Mouse (Mus musculus) CH12.LX (cell line): Measurements from ENCODE around the gene Gm9970. TPM values are rescaled to one million over a fixed set of nuclear protein-coding genes. Genes with fewer than 3 reads are reported as not detected.
A peak's percentile ranks its signal among the peaks of the same experiment; 100 is the strongest.

Experiments
- DNase-seq: peaks from one replicate; pipeline ENCODE4 v3.0.0-alpha.2; 2013; ENCODE audit errors: extremely low read depth
- H3K27ac ChIP-seq: 2 replicates; pipeline ENCODE4 v1.5.1; 2012; ENCODE audit warnings: low read depth, mild to moderate bottlenecking, control low read depth, moderate library complexity; ENCODE audit not compliant: insufficient read depth
- H3K27me3 ChIP-seq: replicated peaks from 2 replicates; pipeline ENCODE3; 2012; ENCODE audit warnings: inconsistent platforms
- H3K36me3 ChIP-seq, 2 experiments: replicated peaks in 1 of 2; 2 replicates each; pipeline versions ENCODE3 to v1.6.1; 2012; ENCODE audit warnings: inconsistent platforms in 1 of 2, low read length in 1 of 2, mild to moderate bottlenecking in 1 of 2, mixed read lengths in 1 of 2, moderate library complexity in 1 of 2; ENCODE audit not compliant: control insufficient read depth in 1 of 2, insufficient read depth in 1 of 2
- H3K4me1 ChIP-seq, 2 experiments: 2 replicates each; pipeline ENCODE4 v1.6.1; 2012; ENCODE audit warnings: inconsistent platforms in 1 of 2, moderate library complexity in 1 of 2; ENCODE audit not compliant: insufficient read depth in 2 of 2, control insufficient read depth in 1 of 2
- H3K4me2 ChIP-seq: 2 replicates; pipeline ENCODE4 v1.6.1; 2012; ENCODE audit warnings: low read depth, mild to moderate bottlenecking, control low read depth; ENCODE audit not compliant: poor library complexity, insufficient read depth, severe bottlenecking
- H3K4me3 ChIP-seq, 3 experiments: fragments of 150-350 bp in 1 of 3; sonication (generic) in 1 of 3; replicated peaks in 1 of 3; 2 replicates each; pipeline versions ENCODE3 to v1.5.1; 2011 to 2012; ENCODE audit warnings: low read depth in 2 of 3, low read length in 2 of 3, mild to moderate bottlenecking in 2 of 3, moderate library complexity in 2 of 3, control low read depth in 1 of 3, improper control_type of control experiment in 1 of 3, inconsistent platforms in 1 of 3, mixed read lengths in 1 of 3; ENCODE audit not compliant: poor library complexity in 1 of 3
- H3K79me2 ChIP-seq: replicated peaks from 2 replicates; pipeline ENCODE4 v1.6.1; 2012; ENCODE audit warnings: mild to moderate bottlenecking, moderate library complexity; ENCODE audit not compliant: control insufficient read depth, poor library complexity, insufficient read depth, severe bottlenecking; ENCODE audit errors: extremely low read depth
- H3K9ac ChIP-seq: 2 replicates; pipeline ENCODE4 v1.6.1; 2012; ENCODE audit warnings: low read depth, mild to moderate bottlenecking, control low read depth, moderate library complexity; ENCODE audit not compliant: insufficient read depth
- H3K9me3 ChIP-seq: replicated peaks from 2 replicates; pipeline ENCODE3; 2012; ENCODE audit warnings: low read length, inconsistent platforms, mixed read lengths
- BHLHE40 ChIP-seq: IDR thresholded peaks from 2 replicates; pipeline ENCODE4 v1.6.1; 2011; ENCODE audit warnings: mild to moderate bottlenecking, low read depth, low read length, improper control_type of control experiment
- CHD1 ChIP-seq: IDR thresholded peaks from 2 replicates; pipeline ENCODE4 v1.6.1; 2012; ENCODE audit warnings: low read depth, low read length, improper control_type of control experiment, inconsistent platforms
- CHD2 ChIP-seq: IDR thresholded peaks from 2 replicates; pipeline ENCODE4 v1.6.1; 2011; ENCODE audit warnings: low read length, improper control_type of control experiment
- CTCF ChIP-seq, 2 experiments: IDR thresholded peaks in 1 of 2; conservative IDR thresholded peaks in 1 of 2; 2 replicates each; pipeline ENCODE4 v1.5.1; 2011 to 2012; ENCODE audit warnings: low read depth in 2 of 2, low read length in 2 of 2, improper control_type of control experiment in 1 of 2, inconsistent platforms in 1 of 2, mild to moderate bottlenecking in 1 of 2, moderate library complexity in 1 of 2
- E2F4 ChIP-seq: IDR thresholded peaks from 2 replicates; pipeline ENCODE4 v1.6.1; 2011; ENCODE audit warnings: low read depth, low read length, improper control_type of control experiment; ENCODE audit not compliant: insufficient replicate concordance
- ELF1 ChIP-seq: IDR thresholded peaks from 2 replicates; pipeline ENCODE4 v1.6.1; 2014; ENCODE audit warnings: low read depth, mild to moderate bottlenecking, inconsistent platforms, low read length, improper control_type of control experiment
- EP300 ChIP-seq: IDR thresholded peaks from 2 replicates; pipeline ENCODE4 v1.6.1; 2011; ENCODE audit warnings: low read length, improper control_type of control experiment
- ETS1 ChIP-seq: conservative IDR thresholded peaks from 2 replicates; pipeline ENCODE4 v1.6.1; 2012; ENCODE audit warnings: low read depth, mild to moderate bottlenecking, inconsistent platforms, low read length, improper control_type of control experiment, moderate library complexity
- GABPA ChIP-seq: IDR thresholded peaks from 2 replicates; pipeline ENCODE4 v1.6.1; 2012; ENCODE audit warnings: low read depth, low read length, improper control_type of control experiment, inconsistent platforms; ENCODE audit not compliant: insufficient replicate concordance
- HCFC1 ChIP-seq: IDR thresholded peaks from 2 replicates; pipeline ENCODE4 v1.6.1; 2012; ENCODE audit warnings: low read depth, mild to moderate bottlenecking, inconsistent platforms, low read length, improper control_type of control experiment
- IRF4 ChIP-seq: IDR thresholded peaks from 2 replicates; pipeline ENCODE4 v1.6.1; 2014; ENCODE audit warnings: low read depth, mild to moderate bottlenecking, inconsistent platforms, low read length, improper control_type of control experiment
- JUN ChIP-seq: IDR thresholded peaks from 2 replicates; pipeline ENCODE4 v1.6.1; 2011; ENCODE audit warnings: low read depth, mild to moderate bottlenecking, low read length, improper control_type of control experiment, moderate library complexity; ENCODE audit not compliant: insufficient read depth
- JUND ChIP-seq: conservative IDR thresholded peaks from 2 replicates; pipeline ENCODE4 v1.6.1; 2011; ENCODE audit warnings: low read depth, low read length, improper control_type of control experiment
- KAT2A ChIP-seq: IDR thresholded peaks from 2 replicates; pipeline ENCODE4 v1.6.1; 2012; ENCODE audit warnings: low read length, improper control_type of control experiment, inconsistent platforms; ENCODE audit not compliant: insufficient replicate concordance
- MAFK ChIP-seq: IDR thresholded peaks from 2 replicates; pipeline ENCODE4 v1.6.1; 2011; ENCODE audit warnings: low read length, improper control_type of control experiment; ENCODE audit not compliant: insufficient replicate concordance
- MAX ChIP-seq: IDR thresholded peaks from 2 replicates; pipeline ENCODE4 v1.6.1; 2011; ENCODE audit warnings: low read length, improper control_type of control experiment
- MAZ ChIP-seq: IDR thresholded peaks from 2 replicates; pipeline ENCODE4 v1.6.1; 2012; ENCODE audit warnings: low read depth, mild to moderate bottlenecking, inconsistent platforms, low read length, improper control_type of control experiment, moderate library complexity
- MEF2A ChIP-seq: IDR thresholded peaks from 2 replicates; pipeline ENCODE4 v1.6.1; 2014; ENCODE audit warnings: low read depth, mild to moderate bottlenecking, inconsistent platforms, low read length, improper control_type of control experiment, borderline replicate concordance
- MXI1 ChIP-seq: IDR thresholded peaks from 2 replicates; pipeline ENCODE4 v1.6.1; 2011; ENCODE audit warnings: mild to moderate bottlenecking, low read depth, low read length, improper control_type of control experiment
- MYC ChIP-seq: IDR thresholded peaks from 2 replicates; pipeline ENCODE4 v1.6.1; 2011; ENCODE audit warnings: low read depth, mild to moderate bottlenecking, improper control_type of control experiment, low read length
- NELFE ChIP-seq: IDR thresholded peaks from 2 replicates; pipeline ENCODE4 v1.6.1; 2011; ENCODE audit warnings: low read depth, low read length, improper control_type of control experiment
- NRF1 ChIP-seq: IDR thresholded peaks from 2 replicates; pipeline ENCODE4 v1.6.1; 2014; ENCODE audit warnings: low read depth, mild to moderate bottlenecking, inconsistent platforms, low read length, improper control_type of control experiment, moderate library complexity
- PAX5 ChIP-seq: IDR thresholded peaks from 2 replicates; pipeline ENCODE4 v1.6.1; 2012; ENCODE audit warnings: low read length, inconsistent platforms, mixed read lengths
- POLR2A ChIP-seq: IDR thresholded peaks from 2 replicates; pipeline ENCODE4 v1.6.1; 2011; ENCODE audit warnings: low read depth, mild to moderate bottlenecking, improper control_type of control experiment, low read length
- POLR2AphosphoS2 ChIP-seq: IDR thresholded peaks from 2 replicates; pipeline ENCODE4 v1.6.1; 2011; ENCODE audit warnings: low read depth, low read length, improper control_type of control experiment
- RAD21 ChIP-seq: IDR thresholded peaks from 2 replicates; pipeline ENCODE4 v1.6.1; 2011; ENCODE audit warnings: low read depth, mild to moderate bottlenecking, low read length, improper control_type of control experiment, moderate library complexity
- RCOR1 ChIP-seq: conservative IDR thresholded peaks from 2 replicates; pipeline ENCODE4 v1.6.1; 2012; ENCODE audit warnings: low read depth, mild to moderate bottlenecking, inconsistent platforms, low read length, improper control_type of control experiment
- SIN3A ChIP-seq: IDR thresholded peaks from 2 replicates; pipeline ENCODE4 v1.6.1; 2012; ENCODE audit warnings: low read length, improper control_type of control experiment, inconsistent platforms
- SMC3 ChIP-seq: IDR thresholded peaks from 2 replicates; pipeline ENCODE4 v1.6.1; 2011; ENCODE audit warnings: low read depth, low read length, improper control_type of control experiment
- TBP ChIP-seq: conservative IDR thresholded peaks from 2 replicates; pipeline ENCODE4 v1.6.1; 2011; ENCODE audit warnings: low read depth, low read length, improper control_type of control experiment
- TCF12 ChIP-seq: IDR thresholded peaks from 2 replicates; pipeline ENCODE4 v1.6.1; 2014; ENCODE audit warnings: low read depth, mild to moderate bottlenecking, inconsistent platforms, low read length, improper control_type of control experiment
- UBTF ChIP-seq: IDR thresholded peaks from 2 replicates; pipeline ENCODE4 v1.6.1; 2012; ENCODE audit warnings: low read depth, mild to moderate bottlenecking, inconsistent platforms, low read length, improper control_type of control experiment, moderate library complexity
- USF1 ChIP-seq: IDR thresholded peaks from 2 replicates; pipeline ENCODE4 v1.6.1; 2014; ENCODE audit warnings: low read depth, mild to moderate bottlenecking, inconsistent platforms, low read length, improper control_type of control experiment
- USF2 ChIP-seq: conservative IDR thresholded peaks from 2 replicates; pipeline ENCODE4 v1.6.1; 2011; ENCODE audit warnings: low read depth, low read length, improper control_type of control experiment
- ZC3H11A ChIP-seq: IDR thresholded peaks from 2 replicates; pipeline ENCODE4 v1.6.1; 2012; ENCODE audit warnings: low read depth, mild to moderate bottlenecking, inconsistent platforms, low read length, improper control_type of control experiment
- ZKSCAN1 ChIP-seq: IDR thresholded peaks from 2 replicates; pipeline ENCODE4 v1.6.1; 2012; ENCODE audit warnings: low read depth, inconsistent platforms, low read length, improper control_type of control experiment, borderline replicate concordance
- ZMIZ1 ChIP-seq: IDR thresholded peaks from 2 replicates; pipeline ENCODE4 v1.6.1; 2012; ENCODE audit warnings: low read depth, mild to moderate bottlenecking, inconsistent platforms, low read length, improper control_type of control experiment
- ZNF384 ChIP-seq: IDR thresholded peaks from 2 replicates; pipeline ENCODE4 v1.6.1; 2012; ENCODE audit warnings: low read depth, low read length, improper control_type of control experiment, inconsistent platforms
- dilution Hi-C: fragments of 300-500 bp; cut with MboI; formaldehyde crosslinking; loops from 2 replicates; pipeline ENCODE4 v1.14.3; 2020; ENCODE audit warnings: low sequenced_read_pairs; ENCODE audit not compliant: extremely low pct_unique_long_range_greater_than_20kb, extremely low pct_ligation_motif_present
- in situ Hi-C: fragments of 300-500 bp; cut with MboI; formaldehyde crosslinking; loops from 3 replicates; pipeline ENCODE4 v1.14.3; 2019; ENCODE audit warnings: low sequenced_read_pairs, low pct_ligation_motif_present, low pct_unique_long_range_greater_than_20kb, mixed read lengths
- polyA plus RNA-seq: library from polyadenylated mRNA; unstranded; fragments of >175 nt; gene quantifications from 2 replicates; pipeline ENCODE4 v1.2.1, GENCODE M21; 2012; ENCODE audit warnings: low read depth; ENCODE audit not compliant: insufficient read length
- total RNA-seq, 2 experiments: library from RNA; depleted of rRNA; stranded (reverse); fragments of 300-350 nt in 1 of 2; fragments of >200 nt in 1 of 2; gene quantifications; 2 replicates each; pipeline ENCODE4 v1.2.3; 2012 to 2014

The Gm9970 gene
- not detected in 2 replicates for total RNA-seq (2012; rRNA removed)
- not detected in 2 replicates for total RNA-seq (2014; rRNA removed)
- not detected in 2 replicates for polyA plus RNA-seq

DNA sequence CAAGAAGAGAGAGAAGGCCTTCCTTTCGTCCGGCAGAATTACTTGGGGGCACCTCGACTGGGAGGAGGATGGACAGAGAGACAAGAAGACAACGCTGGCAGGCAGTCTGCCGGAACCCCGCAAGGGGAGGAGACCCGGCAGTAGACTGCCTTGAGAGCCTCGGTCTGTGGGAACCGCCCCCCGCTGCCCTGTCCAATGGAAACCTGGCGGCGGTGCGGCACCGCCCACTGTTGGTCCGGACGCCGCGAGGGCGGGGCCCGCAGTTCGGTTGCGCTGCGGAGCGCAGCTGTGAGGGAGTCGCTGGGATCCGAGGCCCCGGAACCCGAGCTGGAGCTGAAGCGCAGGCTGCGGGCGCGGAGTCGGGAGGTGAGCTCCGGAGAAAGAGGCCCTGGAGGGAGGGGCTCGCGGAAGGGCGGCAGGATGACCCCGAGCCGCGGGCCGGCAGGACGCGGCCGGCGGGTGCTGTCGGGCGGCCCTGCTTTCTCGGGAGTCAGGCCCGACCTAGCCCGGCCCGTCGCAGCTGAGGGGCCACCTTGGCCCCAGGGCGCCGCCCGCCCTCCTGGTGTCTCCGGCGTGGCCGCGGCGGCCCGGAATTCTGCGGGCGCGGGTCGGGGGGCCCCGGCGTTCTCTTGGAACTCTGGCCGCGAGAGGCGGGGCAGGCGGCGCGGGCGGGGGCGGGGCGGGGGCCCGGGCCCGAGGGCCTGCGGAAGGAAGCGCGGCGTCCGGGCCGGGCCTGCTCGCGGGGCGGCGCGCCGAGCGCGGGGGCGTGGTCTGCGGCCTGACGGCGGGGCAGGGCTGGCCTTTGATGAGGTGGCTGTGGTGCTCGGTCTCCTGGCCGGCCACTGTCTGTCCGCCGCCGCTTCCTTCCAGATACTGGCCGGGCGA lies at the start of gene Gm9970, which contains the start of gene Nrbp1:
Gene Gm9970, minus strand, starts transcription at position 596 of the 885 bp plus-strand sequence.
Gene Nrbp1, plus strand, starts transcription at position 228 of the 885 bp plus-strand sequence.
- peaks cover 0 to 10% of the 10 kb centered on the region in 2 experiments; a peak in 2 of 4 replicates for H3K4me1 ChIP-seq

More for the DNA sequence above, at the start of gene Gm9970, which contains the start of gene Nrbp1:
- Histone ChIP-seq H3K4me2 (peak within 1 kb of the TSS; percentile 52), H3K36me3 (peaks cover 21 to 26% of the 10 kb centered on the region in 2 experiments)
- in situ Hi-C loops, result no loop called here
- TF ChIP-seq MAZ, result peak; percentile 21; the same call in 1 of the 2 replicates
- peak; percentile 41; the same call in 1 of the 2 replicates for TF ChIP-seq NRF1
- TF ChIP-seq JUN, result no peak
- TF ChIP-seq GABPA, result no peak
- TF ChIP-seq TCF12, result peak; percentile 66
- TF ChIP-seq CTCF (conservative IDR thresholded peaks at IDR 0.05 in 1 of 2, IDR thresholded peaks at IDR 0.05 in 1 of 2; ENCODE audit: low read depth in 2 of 2, low read length in 2 of 2), result no peak
- no peak; the same call in none of the 2 replicates for TF ChIP-seq HCFC1
- no peak for TF ChIP-seq USF2
- no peak for TF ChIP-seq EP300
- no peak; the same call in 1 of the 2 replicates for TF ChIP-seq IRF4
- TF ChIP-seq MEF2A, result no peak; the same call in 1 of the 2 replicates
- no peak for TF ChIP-seq RAD21
- peak; percentile 37 for TF ChIP-seq MXI1
- TF ChIP-seq CHD1, result no peak
- TF ChIP-seq ZKSCAN1, result no peak
- no peak; the same call in 1 of the 2 replicates for TF ChIP-seq CHD2
- no peak for TF ChIP-seq PAX5
- TF ChIP-seq ZMIZ1, result no peak
- peak; percentile 75; the same call in 1 of the 2 replicates for TF ChIP-seq TBP
- no peak for TF ChIP-seq MAFK
- 0 out of 2 replicates have a peak, but pooled peaks have one; percentile 67 for TF ChIP-seq UBTF
- no peak for TF ChIP-seq SMC3
- TF ChIP-seq RCOR1, result no peak
- TF ChIP-seq ZNF384, result no peak
- TF ChIP-seq ELF1, result peak; percentile 82
- no peak; the same call in 1 of the 2 replicates for TF ChIP-seq POLR2AphosphoS2
- TF ChIP-seq SIN3A, result peak; percentile 42; the same call in 1 of the 2 replicates
- peak; percentile 80 for TF ChIP-seq NELFE
- TF ChIP-seq JUND, result no peak
- TF ChIP-seq ZC3H11A, result no peak
- no peak for TF ChIP-seq ETS1
- no peak for TF ChIP-seq USF1
- no peak for TF ChIP-seq BHLHE40
- no peak for TF ChIP-seq MAX
- TF ChIP-seq E2F4, result no peak
- no peak for TF ChIP-seq KAT2A
- no peak for TF ChIP-seq MYC
- TF ChIP-seq POLR2A, result peak; percentile 96
- TF ChIP-seq, all 38 proteins: peak for 10
- Histone ChIP-seq H3K9me3 (no peaks in the 10 kb centered on the region), H3K79me2 (peaks cover 19% of the 10 kb centered on the region), H3K27ac (peak within 1 kb of the TSS; percentile 72), H3K27me3 (peaks cover 4% of the 10 kb centered on the region), H3K4me3 (peak within 1 kb of the TSS; percentile 66 to 87 (median 85)), H3K9ac (peak within 1 kb of the TSS; percentile 93)
- DNase-seq, result peak; percentile 95
- dilution Hi-C loops, result no loop called here
